Mouse (Mus musculus): Measurements from ENCODE around the gene Sec24a. TPM values are rescaled to one million over a fixed set of nuclear protein-coding genes. Genes with fewer than 3 reads are reported as not detected.

Gene Sec24a
- polyA plus RNA-seq, 1 experiment from 2014 or later = 16.4 TPM

DNA sequence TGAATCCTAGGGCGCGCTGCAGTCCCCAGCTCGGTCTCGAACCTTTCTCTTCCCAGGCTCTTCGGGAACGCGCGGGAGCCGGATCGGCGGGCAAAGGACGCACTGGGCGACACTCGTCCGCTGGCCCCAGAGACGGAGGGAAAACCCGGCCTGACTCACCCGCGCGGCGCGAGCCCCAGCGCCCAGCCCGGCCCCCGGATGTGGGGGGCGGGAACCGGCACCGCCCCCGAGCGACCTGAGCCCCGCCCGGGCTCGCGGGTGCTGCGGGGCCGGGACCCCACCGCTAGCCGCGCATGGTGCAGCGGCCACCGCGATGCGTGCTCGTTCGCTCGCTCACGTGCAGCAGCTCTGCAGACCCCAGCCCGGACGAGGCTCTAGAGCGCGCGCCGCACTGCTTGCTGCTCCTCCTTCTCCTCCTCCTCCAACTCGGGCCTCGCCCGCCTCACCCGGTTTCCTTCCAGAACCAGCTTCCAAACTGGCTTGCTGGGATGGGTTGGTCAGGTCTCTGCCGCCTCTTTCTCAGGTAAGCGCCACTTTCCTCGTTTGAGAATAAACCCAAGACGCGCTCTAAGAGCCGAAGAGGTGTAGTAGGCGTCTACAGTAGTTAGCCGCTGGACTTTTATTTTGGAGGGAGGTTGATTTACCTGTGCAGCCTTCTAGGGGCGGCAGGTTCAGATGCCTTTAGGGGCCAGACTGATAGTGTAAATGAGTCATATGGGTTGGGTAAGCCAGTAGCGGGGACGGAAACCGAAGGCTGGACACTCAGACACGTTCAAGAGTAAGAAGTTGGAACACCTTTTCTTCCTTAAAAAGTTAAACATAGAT, 112.5 kb downstream of the Sec24a start, which contains the start of the genes N4bp3 and D930048N14Rik:
TSS of gene N4bp3 (minus strand) at position 152 of the 825 bp plus-strand sequence.
TSS of gene D930048N14Rik (plus strand) at position 264 of the 825 bp plus-strand sequence.
- WGBS = 2% methylated on average over 56 of the region's 70 CpGs
- peak; percentile 62 for ATAC-seq (ENCODE audit: low FRiP score)
- peaks cover 35% of the 10 kb centered on the region for H3K4me1 ChIP-seq
- H3K27me3 ChIP-seq = peaks cover 30% of the 10 kb centered on the region
- peak within 1 kb of the TSS; percentile 71 for H3K9ac ChIP-seq
- no peaks in the 10 kb centered on the region for H3K9me3 ChIP-seq (replicated peaks)
- no peak within 1 kb of the TSS; the same call in 1 of the 2 replicates for H3K27ac ChIP-seq
- peak within 1 kb of the TSS; percentile 62 for H3K4me3 ChIP-seq
- H3K36me3 ChIP-seq = no peaks in the 10 kb centered on the region
- H3K4me2 ChIP-seq (replicated peaks) = peak within 1 kb of the TSS; percentile 95

GRCm38 (mm10) chr11:51650261-51650660, 113.2 kb downstream of the Sec24a start:
- peaks cover 30% of the 10 kb centered on the region for H3K27me3 ChIP-seq
- no peak overlapping the region for H3K27ac ChIP-seq
- H3K4me1 ChIP-seq = peaks cover 35% of the 10 kb centered on the region
- WGBS = 1% methylated on average over 30 of the region's 30 CpGs
- peak overlapping the region; percentile 95 for H3K4me2 ChIP-seq (replicated peaks)
- H3K4me3 ChIP-seq = peak overlapping the region; percentile 62
- peak overlapping the region; percentile 71 for H3K9ac ChIP-seq
- H3K36me3 ChIP-seq = no peaks in the 10 kb centered on the region
- ATAC-seq (ENCODE audit: low FRiP score) = 0 out of 2 replicates have a peak, but pooled peaks have one; percentile 7
- H3K9me3 ChIP-seq (replicated peaks) = no peaks in the 10 kb centered on the region

GRCm38 (mm10) chr11:51649889-51650199, 113.6 kb downstream of the Sec24a start:
- Histone ChIP-seq H3K9me3 (replicated peaks) (no peaks in the 10 kb centered on the region), H3K9ac (peak overlapping the region; percentile 71), H3K4me2 (replicated peaks) (peak overlapping the region; percentile 95), H3K27me3 (peaks cover 30% of the 10 kb centered on the region), H3K4me3 (peak overlapping the region; percentile 62), H3K27ac (no peak overlapping the region; the same call in 1 of the 2 replicates), H3K36me3 (no peaks in the 10 kb centered on the region), H3K4me1 (peaks cover 35% of the 10 kb centered on the region)
- ATAC-seq (ENCODE audit: low FRiP score) = no peak
- 4% methylated on average over 7 of the region's 7 CpGs for WGBS

GRCm38 (mm10) chr11:51649111-51649888, 114.1 kb downstream of the Sec24a start:
- Histone ChIP-seq H3K27ac (peak overlapping the region; percentile 49; the same call in 1 of the 2 replicates), H3K9me3 (replicated peaks) (no peaks in the 10 kb centered on the region)

GRCm38 (mm10) chr11:51648566-51648965, 114.9 kb downstream of the Sec24a start:
- H3K36me3 ChIP-seq = no peaks in the 10 kb centered on the region
- H3K4me2 ChIP-seq (replicated peaks) = peak overlapping the region; percentile 25
- H3K4me1 ChIP-seq = peaks cover 35% of the 10 kb centered on the region
- H3K9ac ChIP-seq = no peak overlapping the region
- peak; percentile 69 for ATAC-seq (ENCODE audit: low FRiP score)
- no peaks in the 10 kb centered on the region for H3K9me3 ChIP-seq (replicated peaks)
- 21% methylated on average over 3 of the region's 3 CpGs for WGBS
- peaks cover 30% of the 10 kb centered on the region for H3K27me3 ChIP-seq
- peak overlapping the region; percentile 49; the same call in 1 of the 2 replicates for H3K27ac ChIP-seq
- peak overlapping the region; percentile 6; the same call in 1 of the 2 replicates for H3K4me3 ChIP-seq

More at GRCm38 (mm10) chr11:51649111-51649888, 114.1 kb downstream of the Sec24a start:
- WGBS = 22% methylated on average over 11 of the region's 11 CpGs
- Histone ChIP-seq H3K27me3 (peaks cover 30% of the 10 kb centered on the region), H3K4me3 (peak overlapping the region; percentile 62), H3K9ac (peak overlapping the region; percentile 71), H3K4me1 (peaks cover 35% of the 10 kb centered on the region), H3K4me2 (replicated peaks) (peak overlapping the region; percentile 95), H3K36me3 (no peaks in the 10 kb centered on the region)
- ATAC-seq (ENCODE audit: low FRiP score) = peak; percentile 13; the same call in 1 of the 2 replicates

DNA sequence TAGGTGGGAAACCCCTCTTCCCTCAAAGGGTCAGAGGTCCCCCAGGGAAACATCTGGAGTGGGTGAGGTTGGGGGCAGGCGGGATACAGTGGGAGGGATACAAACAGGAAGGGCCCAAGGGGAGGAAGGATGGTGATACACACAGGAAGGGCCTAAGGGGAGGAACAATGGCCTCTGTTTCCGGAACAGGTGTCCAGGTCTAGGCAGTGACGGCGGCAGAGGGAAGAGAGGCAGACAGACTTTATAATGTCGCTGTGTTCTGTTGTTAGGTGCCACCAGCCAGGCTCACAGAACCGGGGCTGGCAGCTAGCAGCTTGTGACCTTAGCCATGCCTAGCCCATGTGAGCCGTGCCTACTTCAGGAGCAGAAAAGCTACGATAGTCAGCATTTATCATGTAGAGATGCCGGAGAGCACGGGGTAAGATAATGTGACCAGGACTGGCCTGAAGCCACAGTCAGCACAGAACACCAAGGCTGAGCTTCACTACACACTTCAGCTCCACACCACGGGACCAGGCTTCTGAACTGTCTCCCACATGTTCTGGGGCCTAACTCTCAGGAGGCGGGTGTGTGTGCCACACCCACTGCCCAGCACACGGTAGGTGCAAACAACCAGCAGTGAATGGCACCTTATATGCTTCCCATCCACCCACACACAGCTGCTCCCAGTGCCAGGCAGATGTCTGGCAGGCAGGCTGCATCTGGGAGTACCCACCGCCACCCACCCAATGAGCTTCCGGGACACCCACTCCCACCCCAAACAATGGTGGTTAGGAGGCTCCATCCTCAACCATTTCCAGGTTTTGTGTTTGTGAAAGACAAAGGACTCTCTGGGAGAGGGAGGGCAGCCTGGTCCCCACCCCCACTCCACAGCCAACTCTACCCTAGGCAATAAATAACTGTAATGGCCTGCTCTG, 116.4 kb downstream of the Sec24a start:
- H3K9ac ChIP-seq = no peak overlapping the region
- H3K4me3 ChIP-seq = no peak overlapping the region
- H3K36me3 ChIP-seq = no peaks in the 10 kb centered on the region
- H3K4me2 ChIP-seq (replicated peaks) = no peak overlapping the region
- H3K27me3 ChIP-seq = peaks cover 30% of the 10 kb centered on the region
- peak overlapping the region; percentile 49; the same call in 1 of the 2 replicates for H3K27ac ChIP-seq
- H3K4me1 ChIP-seq = peaks cover 35% of the 10 kb centered on the region
- ATAC-seq (ENCODE audit: low FRiP score) = no peak
- no peaks in the 10 kb centered on the region for H3K9me3 ChIP-seq (replicated peaks)
- 77% methylated on average over 15 of the region's 15 CpGs for WGBS

GRCm38 (mm10) chr11:51646245-51646644, 117.2 kb downstream of the Sec24a start:
- 86% methylated on average over 7 of the region's 7 CpGs for WGBS
- Histone ChIP-seq H3K9ac (no peak overlapping the region), H3K36me3 (no peaks in the 10 kb centered on the region), H3K4me3 (no peak overlapping the region), H3K4me1 (peaks cover 35% of the 10 kb centered on the region), H3K9me3 (replicated peaks) (no peaks in the 10 kb centered on the region), H3K4me2 (replicated peaks) (no peak overlapping the region), H3K27me3 (peaks cover 27% of the 10 kb centered on the region), H3K27ac (no peak overlapping the region)
- no peak for ATAC-seq (ENCODE audit: low FRiP score)

DNA sequence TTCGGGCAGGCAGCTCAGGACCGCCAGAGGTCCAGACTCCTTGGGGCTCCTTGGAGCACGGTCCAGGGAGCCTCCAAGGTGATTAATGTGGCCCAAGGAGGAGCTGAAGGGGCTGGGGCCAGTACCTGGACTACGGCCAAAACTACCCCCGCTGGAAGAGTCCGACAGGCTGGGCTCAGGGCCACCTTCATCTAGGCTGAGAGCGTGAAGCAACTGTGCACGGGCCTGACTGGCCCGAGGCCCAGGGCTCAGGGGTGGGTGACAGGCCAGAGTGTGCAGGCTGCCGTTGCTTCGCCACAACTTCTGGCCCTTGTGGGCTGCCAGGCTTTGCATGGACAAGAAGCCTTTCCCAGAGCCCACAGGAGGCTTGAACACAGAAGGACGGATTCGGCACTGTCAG, 118.1 kb downstream of the Sec24a start:
- no peaks in the 10 kb centered on the region for H3K36me3 ChIP-seq
- 92% methylated on average over 13 of the region's 13 CpGs for WGBS
- H3K27ac ChIP-seq = no peak overlapping the region
- no peak overlapping the region for H3K4me3 ChIP-seq
- no peak for ATAC-seq (ENCODE audit: low FRiP score)
- H3K4me1 ChIP-seq = peaks cover 28% of the 10 kb centered on the region
- no peaks in the 10 kb centered on the region for H3K9me3 ChIP-seq (replicated peaks)
- no peak overlapping the region for H3K4me2 ChIP-seq (replicated peaks)
- peaks cover 17% of the 10 kb centered on the region for H3K27me3 ChIP-seq
- H3K9ac ChIP-seq = no peak overlapping the region

- no peak overlapping the region for H3K27ac ChIP-seq
- H3K27me3 ChIP-seq = peaks cover 7% of the 10 kb centered on the region; the same call in 1 of the 2 replicates
- H3K9me3 ChIP-seq (replicated peaks) = no peaks in the 10 kb centered on the region
- H3K4me1 ChIP-seq = peaks cover 18% of the 10 kb centered on the region
- 77% methylated on average over 16 of the region's 16 CpGs for WGBS
- H3K4me3 ChIP-seq = no peak overlapping the region
- ATAC-seq (ENCODE audit: low FRiP score) = no peak
- H3K36me3 ChIP-seq = no peaks in the 10 kb centered on the region
- H3K4me2 ChIP-seq (replicated peaks) = 0 out of 2 replicates have a peak overlapping the region, but pooled peaks have one; percentile 13
- H3K9ac ChIP-seq = no peak overlapping the region
These were observed 119.2 kb downstream of the Sec24a start for GRCm38 (mm10) chr11:51644217-51644616.

DNA sequence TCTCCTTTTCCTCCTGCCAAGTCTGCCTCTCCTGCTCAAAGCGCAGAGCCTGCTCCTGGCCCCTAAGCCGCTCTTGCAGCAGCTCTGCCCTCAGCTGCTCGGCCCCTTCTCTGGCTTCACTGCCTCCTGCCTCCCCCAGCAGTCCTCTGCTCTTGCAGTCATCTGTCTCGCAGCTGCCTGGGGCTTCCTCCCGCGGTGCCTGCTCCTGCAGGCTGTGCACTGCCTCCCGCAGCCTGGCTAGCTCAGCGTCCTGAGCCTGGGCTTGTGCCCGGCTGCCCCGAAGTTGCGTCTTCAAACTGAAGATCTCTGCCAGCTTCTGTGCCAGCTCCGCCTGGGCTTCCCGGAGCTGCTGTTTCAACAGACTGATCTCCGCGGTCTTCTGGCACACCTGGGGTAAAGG, 119.7 kb downstream of the Sec24a start:
- Histone ChIP-seq H3K4me3 (no peak overlapping the region), H3K9me3 (replicated peaks) (no peaks in the 10 kb centered on the region), H3K4me2 (replicated peaks) (peak overlapping the region; percentile 13; the same call in 1 of the 2 replicates), H3K36me3 (no peaks in the 10 kb centered on the region), H3K27me3 (0 out of 2 replicates have a peak, but pooled peaks cover 3% of the 10 kb centered on the region), H3K4me1 (peaks cover 14% of the 10 kb centered on the region), H3K9ac (no peak overlapping the region), H3K27ac (no peak overlapping the region)
- ATAC-seq (ENCODE audit: low FRiP score) = no peak
- WGBS = 55% methylated on average over 15 of the region's 15 CpGs

GRCm38 (mm10) chr11:51643202-51643601, 120.2 kb downstream of the Sec24a start:
- Histone ChIP-seq H3K9me3 (replicated peaks) (no peaks in the 10 kb centered on the region), H3K4me1 (peaks cover 8% of the 10 kb centered on the region), H3K27me3 (0 out of 2 replicates have a peak, but pooled peaks cover under 1% of the 10 kb centered on the region), H3K4me3 (no peak overlapping the region), H3K36me3 (no peaks in the 10 kb centered on the region), H3K9ac (no peak overlapping the region), H3K27ac (no peak overlapping the region), H3K4me2 (replicated peaks) (no peak overlapping the region)
- WGBS = 72% methylated on average over 9 of the region's 9 CpGs
- ATAC-seq (ENCODE audit: low FRiP score) = no peak

Data from hindbrain, embryonic 12.5 days (tissue).